Mouse (Mus musculus): ENCODE measurements around the gene Sars.
A peak's percentile ranks its signal among the peaks of the same experiment; 100 is the strongest.

Gene Sars

DNA sequence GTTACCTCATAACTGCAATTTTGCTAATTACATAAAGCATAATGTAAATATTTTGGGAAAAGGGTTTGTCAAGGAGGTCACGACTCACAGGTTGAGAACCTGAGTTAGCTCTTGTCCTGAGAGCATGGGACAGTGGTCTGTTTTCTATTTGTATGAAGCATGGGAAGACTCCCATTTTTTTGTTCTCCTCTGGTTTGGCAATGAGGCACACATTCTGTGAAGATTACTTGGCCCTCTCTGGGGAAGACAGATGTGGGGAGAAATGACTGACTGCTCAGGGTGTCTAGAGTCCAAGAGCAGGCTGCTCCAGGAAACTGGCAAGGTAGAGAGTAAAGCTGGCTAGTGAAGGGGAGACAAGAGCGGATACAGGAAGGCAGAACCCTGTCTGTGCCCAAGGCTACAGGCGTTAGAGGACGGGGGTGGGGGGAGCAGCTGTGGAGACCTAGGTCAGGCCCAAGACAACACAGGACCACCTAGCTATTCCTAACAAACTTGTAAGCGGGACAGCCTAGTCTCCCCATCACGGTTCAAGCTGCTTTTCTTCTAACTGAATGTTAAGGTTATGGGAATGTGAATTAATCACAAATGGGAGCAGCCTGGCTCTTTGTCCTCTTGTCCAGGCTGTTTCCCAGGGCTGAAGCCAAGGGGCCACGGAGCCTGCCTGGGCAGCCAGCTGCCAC lies 19.9 kb downstream of the Sars start:
- DNase-seq (ENCODE audit: low spot score): no peak

DNA sequence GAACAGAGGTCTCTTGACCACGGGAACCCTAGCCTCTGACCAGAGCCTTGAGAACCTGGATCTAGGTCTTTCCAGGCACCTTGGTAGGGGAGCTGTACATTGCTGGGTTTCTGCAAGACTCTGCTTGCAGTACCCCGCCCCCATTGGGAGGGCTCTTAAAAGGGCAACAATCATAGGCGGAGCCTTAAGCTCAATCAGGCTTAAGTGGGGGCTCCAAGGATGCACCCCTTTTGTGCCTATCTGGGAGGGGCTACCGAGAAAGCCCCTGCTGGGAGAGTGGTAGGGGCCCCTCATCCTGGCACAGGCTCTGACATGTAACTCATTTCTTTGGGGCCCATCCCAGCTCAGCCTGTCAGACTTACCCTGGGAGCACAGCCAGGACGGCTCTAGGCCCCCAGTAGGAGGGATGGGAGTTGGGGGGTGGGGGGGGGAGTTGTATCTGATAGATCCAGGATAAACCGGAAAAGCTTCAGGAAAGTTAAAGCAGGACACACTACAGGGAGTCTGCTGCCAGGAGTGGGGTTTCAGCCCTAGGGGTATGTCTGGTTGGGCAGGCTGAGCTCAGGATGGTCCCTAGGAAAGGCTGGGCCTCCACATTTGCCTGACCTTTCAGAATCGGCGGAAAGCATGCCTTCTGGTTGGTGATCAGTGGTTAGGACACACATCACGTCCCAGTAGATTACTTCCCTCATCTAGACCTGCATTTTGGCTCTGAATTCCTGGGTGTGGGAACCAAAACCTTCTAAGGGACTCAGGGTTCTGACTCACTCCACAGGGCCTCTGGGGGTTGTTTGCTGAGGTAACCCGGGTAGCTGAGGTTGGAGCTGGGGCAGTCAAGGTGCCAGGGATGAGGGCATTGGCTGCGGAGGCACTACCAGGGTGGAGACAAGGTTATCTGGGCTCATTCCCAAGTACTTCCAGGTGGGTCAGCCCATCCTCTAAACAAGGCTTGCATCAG lies 20.9 kb downstream of the Sars start:
- peak; percentile 53 for DNase-seq (ENCODE audit: low spot score)

- no peak for DNase-seq (ENCODE audit: low spot score)
Observed at GRCm38 (mm10) chr3:108423006-108423405, 22.0 kb downstream of the Sars start.

- DNase-seq (ENCODE audit: low spot score): peak; percentile 63
Observed at GRCm38 (mm10) chr3:108415831-108416223, 29.2 kb downstream of the Sars start.

- no peak for DNase-seq (ENCODE audit: low spot score)
Observed at GRCm38 (mm10) chr3:108414857-108415830, 29.9 kb downstream of the Sars start, which contains the start of gene Celsr2. Gene Celsr2, minus strand, starts transcription at chr3:108415552.

DNA sequence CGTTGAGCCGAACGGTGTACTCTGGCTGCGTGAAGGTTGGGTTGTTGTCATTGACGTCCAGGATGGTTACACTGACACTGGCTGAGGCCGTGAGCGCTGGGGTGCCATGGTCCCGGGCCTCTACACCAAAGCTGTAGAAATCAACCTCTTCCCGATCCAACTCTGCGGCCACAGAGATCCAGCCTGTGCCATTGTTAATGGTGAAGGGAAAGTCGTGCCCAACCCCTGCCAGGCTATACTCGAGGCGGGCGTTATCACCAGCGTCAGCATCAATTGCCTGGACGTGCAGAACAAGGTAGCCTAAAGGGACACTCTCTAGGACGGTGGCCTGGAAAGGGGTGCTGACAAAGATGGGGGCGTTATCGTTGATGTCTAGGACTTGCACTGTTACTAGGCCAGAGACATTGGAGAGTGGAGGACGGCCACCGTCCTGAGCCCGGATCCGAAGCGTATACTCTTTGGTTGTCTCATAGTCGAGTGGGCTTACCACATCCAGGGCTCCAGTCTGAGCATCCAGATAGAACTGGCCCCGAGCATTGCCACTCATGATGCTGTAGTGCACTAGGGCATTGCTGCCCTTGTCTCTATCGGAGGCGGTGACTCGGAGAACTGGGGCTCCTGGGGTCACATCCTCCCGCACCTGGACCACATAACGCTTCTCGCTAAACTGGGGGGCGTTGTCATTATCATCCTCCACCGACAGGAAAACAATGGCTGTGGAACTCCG lies 31.2 kb downstream of the Sars start:
- no peak for DNase-seq (ENCODE audit: low spot score)

GRCm38 (mm10) chr3:108411754-108412121 lies 33.3 kb downstream of the Sars start:
- no peak for DNase-seq (ENCODE audit: low spot score)

- no peak for DNase-seq (ENCODE audit: low spot score)
Observed at GRCm38 (mm10) chr3:108411026-108411753, 33.8 kb downstream of the Sars start.

GRCm38 (mm10) chr3:108410359-108410714 lies 34.7 kb downstream of the Sars start:
- no peak for DNase-seq (ENCODE audit: low spot score)

- no peak for DNase-seq (ENCODE audit: low spot score)
Observed at GRCm38 (mm10) chr3:108409656-108410358, 35.2 kb downstream of the Sars start.

GRCm38 (mm10) chr3:108408517-108409008 lies 36.4 kb downstream of the Sars start:
- DNase-seq (ENCODE audit: low spot score): no peak

DNA sequence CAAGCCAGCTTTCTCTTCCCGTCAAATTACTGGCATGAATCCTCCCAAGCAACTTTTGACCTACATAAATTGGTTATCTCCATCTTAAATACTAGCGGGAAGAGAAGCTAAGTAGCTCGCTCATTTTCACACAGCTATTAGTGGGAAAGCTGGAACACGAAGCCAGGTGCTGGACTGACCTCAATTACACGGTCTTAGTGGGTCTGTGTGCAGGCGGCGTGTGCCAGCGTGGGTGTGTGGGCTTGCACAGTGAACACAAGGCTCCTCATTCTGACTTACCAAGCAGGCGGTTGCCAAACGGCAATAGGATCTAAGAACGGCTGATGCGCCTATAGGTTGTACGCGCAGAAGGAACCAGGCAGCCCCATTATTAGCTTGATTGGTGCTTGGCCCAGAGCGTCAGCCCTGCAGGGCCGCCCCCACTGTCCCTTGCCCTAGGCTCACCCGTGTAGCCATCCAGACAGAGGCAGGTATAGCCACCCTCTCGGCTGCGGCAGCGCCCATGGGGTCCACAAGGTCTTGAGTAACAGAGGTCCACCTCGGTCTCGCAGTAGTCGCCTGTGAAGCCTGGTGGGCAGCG lies 38.6 kb downstream of the Sars start:
- DNase-seq (ENCODE audit: low spot score): no peak

DNA sequence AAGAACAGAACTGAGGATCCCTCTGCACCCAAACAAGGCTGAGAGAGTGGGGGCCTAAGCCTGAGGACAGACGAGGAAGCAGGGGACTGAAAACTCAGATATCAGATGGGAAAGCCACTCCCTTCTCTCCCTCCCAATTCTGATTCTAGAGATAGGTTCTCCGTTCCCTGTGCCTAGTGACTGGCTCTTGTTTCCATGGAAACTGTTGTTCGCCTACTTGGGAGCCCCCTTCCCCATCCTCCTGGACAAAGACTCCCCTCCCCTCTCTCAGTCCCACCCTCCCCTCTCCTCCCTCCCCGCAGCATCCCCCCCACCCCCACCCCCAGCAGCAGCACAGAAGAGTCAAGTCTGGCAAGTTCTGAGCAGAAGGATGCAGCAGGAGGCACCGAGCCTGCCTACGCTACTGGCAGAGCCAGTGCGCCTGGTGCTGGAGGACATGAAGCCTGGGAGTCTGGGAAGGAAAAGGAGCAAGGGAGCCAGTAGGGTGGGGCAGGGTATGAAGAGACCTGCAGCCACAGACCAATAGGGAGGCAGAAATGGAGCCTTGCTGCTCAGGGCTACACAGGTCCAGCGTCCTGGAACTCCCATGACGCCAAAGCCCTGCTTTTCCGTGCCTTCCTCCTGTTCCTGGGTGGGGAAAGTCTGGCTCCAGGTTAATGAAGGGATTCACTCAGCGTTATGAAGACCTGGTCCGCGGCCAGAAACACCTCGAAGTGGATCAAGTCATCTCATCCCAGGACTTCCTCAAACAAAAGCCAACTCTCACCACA lies 39.3 kb downstream of the Sars start:
- DNase-seq (ENCODE audit: low spot score): no peak

DNA sequence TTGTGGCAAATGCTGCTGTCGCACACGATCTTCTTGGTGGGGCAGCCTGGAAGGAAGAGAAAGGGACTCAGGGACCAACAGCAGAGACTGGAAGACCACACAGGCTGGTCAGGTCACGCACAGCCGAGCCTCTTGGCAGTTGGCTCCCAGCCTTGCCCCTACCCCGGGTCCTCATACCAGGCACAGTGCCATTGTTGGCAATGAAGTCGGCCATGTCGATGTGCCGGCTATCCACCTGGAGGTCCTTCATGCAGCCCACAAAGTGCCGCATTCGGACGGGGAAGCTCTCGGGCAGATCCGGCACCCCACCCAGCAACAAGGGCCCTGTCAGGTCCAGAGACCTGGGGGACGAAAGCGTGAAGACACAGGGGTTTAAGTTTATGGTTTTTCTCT lies 42.5 kb downstream of the Sars start:
- DNase-seq (ENCODE audit: low spot score): no peak

DNA sequence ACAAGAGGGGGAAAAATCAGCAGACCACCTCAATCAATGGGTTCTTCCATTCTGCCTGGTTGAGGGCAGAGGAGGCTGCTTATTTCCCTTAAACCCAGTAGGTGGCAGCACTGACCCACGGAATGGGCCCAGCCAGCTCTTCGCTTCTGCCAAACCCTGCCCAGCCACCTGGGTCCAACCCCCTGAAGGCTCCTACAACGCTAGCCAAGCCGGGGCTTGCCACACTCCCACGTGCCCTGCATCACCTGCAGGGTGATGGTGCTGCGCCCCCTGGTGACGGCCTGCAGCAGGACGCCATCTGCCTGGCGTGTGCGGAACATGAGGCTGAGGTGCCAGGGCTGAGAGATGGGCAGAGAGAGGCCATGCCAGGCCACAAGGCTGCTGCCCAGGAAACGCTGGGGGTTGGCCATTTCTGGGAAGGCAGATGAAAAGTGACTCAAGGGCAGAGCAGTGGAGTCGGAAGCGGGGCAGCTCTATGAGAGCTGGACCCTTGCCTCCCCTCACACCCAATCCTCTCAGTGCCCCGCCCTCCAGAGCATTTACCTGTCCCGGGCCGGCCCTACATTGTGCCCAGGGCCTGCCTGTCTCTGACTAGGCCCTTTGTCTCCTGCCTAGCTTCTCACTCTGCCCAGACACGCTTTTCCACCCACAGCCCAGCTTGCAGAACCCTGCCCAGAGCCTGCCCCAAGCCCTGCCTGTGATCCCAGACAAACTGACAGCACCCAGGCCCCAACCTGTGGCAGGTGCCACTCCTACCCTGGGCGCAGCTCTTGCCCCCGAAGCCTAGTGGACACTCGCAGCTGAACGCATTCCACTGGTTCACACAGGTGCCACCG lies 43.1 kb downstream of the Sars start:
- DNase-seq (ENCODE audit: low spot score): peak; percentile 87

GRCm38 (mm10) chr3:108400442-108400841 lies 44.6 kb downstream of the Sars start:
- DNase-seq (ENCODE audit: low spot score): no peak

DNA sequence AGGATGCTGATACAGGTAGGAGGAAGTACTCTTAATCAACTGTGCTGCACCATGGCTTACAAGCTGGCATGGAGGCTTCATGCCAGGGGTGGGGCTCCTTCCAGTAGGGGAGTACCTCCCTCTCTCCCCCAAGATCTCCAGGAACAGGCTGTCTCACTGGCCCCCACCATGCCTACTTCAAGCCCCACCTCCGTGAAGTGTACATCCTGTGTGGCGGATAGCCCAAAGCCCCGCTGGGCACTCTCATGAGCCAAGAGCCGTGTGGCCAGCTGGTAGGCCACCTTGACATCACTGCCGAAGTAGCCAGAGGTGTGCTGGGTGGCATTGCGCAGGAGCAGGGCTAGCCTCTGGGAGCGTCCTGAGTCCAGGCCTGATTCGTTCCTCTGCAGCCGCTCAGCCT lies 46.7 kb downstream of the Sars start:
- no peak for DNase-seq (ENCODE audit: low spot score)

- no peak for DNase-seq (ENCODE audit: low spot score)
Observed at GRCm38 (mm10) chr3:108392793-108393192, 52.2 kb downstream of the Sars start.

All from urinary bladder, postnatal 25 days (tissue).